Mouse (Mus musculus): ENCODE measurements around the gene Abcc5.

GRCm38 (mm10) chr16:20415211-20415610, 11.0 kb downstream of the Abcc5 start:
- TF ChIP-seq GATA1 (IDR thresholded peaks at IDR 0.05; ENCODE audit: borderline replicate concordance, low read length), result no peak
- no peak for TF ChIP-seq FLI1 (IDR thresholded peaks at IDR 0.05; ENCODE audit: low read length)
